Mouse (Mus musculus): Measurements from ENCODE around the gene Gm3776. TPM values are rescaled to one million over a fixed set of nuclear protein-coding genes. Genes with fewer than 3 reads are reported as not detected.
"Not testable (repeated sequence)": the region's sequence is repeated elsewhere in the genome, so short reads cannot be mapped to it uniquely, and the experiment has no call there.

Gene Gm3776
- polyA plus RNA-seq, 1 experiment from 2014 or later: not detected

DNA sequence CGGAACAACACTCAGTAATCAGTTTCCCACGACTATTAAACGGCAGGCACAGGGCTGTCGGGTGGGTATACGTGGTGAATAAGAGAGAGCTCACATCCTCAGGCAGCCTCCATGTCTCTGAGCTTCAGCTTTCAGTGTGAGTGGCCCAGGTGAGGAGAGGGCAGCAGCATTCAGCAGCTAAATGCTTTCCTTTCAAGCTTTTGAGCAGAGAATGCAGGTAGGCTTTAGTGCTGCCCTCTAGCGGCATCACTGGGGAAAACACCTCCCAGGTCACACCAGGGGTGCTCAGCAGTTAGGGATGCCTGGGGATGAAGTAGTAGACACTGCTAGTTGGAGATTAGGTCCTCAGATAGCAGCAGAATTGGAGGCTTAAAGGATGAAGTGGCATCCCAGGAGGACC is 2.8 kb downstream of the Gm3776 start:
- not testable (repeated sequence) for H3K4me2 ChIP-seq; H3K27ac ChIP-seq (ENCODE audit: low read depth); H3K9me3 ChIP-seq (ENCODE audit: low read depth, low read length); H3K4me1 ChIP-seq (ENCODE audit: insufficient read depth); H3K36me3 ChIP-seq (ENCODE audit: insufficient read depth); H3K9ac ChIP-seq; H3K27me3 ChIP-seq (ENCODE audit: insufficient read depth, low read length); H3K4me3 ChIP-seq (ENCODE audit: low read depth, low read length); DNase-seq
- WGBS: 0% methylated on average over 1 of the region's 6 CpGs
- TF ChIP-seq CTCF (IDR thresholded peaks at IDR 0.05; ENCODE audit: low read depth): peak; percentile 45
- ATAC-seq (ENCODE audit: insufficient read depth): peak; percentile 65; the same call in 1 of the 2 replicates

DNA sequence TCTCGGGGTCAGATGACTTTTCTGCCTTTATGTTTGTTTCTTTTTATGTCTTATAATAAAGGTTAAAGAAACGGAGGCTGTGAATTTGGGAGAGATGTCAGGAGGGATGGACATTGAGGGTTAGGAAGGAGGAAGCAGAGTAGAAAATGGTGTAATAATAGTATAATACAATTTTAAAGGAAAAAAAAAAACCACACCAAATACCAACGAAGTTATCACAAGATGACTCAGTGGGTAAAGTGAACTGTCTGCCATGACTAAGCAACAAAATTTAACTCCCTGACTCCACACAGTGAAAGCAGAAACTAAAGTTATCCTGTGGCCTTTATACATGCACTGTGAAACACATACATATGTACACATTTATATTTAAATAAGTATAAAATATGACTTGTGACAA is 14.0 kb downstream of the Gm3776 start:
- H3K9me3 ChIP-seq (ENCODE audit: low read depth, low read length); ATAC-seq (ENCODE audit: insufficient read depth); H3K4me2 ChIP-seq; DNase-seq; H3K9ac ChIP-seq; H3K4me3 ChIP-seq (ENCODE audit: low read depth, low read length); H3K36me3 ChIP-seq (ENCODE audit: insufficient read depth); H3K27ac ChIP-seq (ENCODE audit: low read depth); H3K4me1 ChIP-seq (ENCODE audit: insufficient read depth); H3K27me3 ChIP-seq (ENCODE audit: insufficient read depth, low read length): not testable (repeated sequence)
- 72% methylated on average over 3 of the region's 3 CpGs for WGBS

DNA sequence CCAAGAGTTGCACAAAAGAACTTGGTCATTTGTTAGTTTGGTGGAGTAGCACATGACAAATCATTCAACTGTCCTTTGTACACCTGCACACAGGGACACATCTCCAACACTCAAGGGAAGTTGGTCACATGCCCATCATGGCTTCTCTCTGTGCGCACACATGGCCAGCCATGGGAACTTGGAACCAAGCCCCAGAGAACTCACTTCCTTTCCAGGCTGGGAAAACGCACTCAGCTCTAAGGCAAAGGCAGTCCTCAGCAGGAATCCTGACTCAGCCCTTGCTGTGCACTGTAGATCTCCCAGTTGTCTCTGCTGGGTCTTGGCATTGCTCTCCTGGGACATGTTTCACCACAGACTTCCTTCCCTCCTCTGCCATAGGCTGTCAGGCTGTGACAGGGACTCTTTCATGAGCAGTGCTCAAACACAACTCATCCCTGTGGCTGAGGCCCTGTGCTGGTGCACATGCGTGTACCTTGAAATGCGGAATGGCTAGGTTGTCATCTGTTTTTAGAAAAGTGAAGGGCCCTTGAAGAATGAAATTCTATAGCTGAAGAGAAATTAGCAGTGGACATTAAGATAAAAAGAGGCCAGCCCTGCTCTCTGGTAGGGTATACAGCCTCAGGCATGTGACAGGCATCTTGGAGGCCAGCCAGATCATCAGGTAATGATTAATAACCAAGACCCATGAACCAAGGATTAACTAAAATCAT is 25.2 kb downstream of the Gm3776 start:
- H3K9me3 ChIP-seq (ENCODE audit: low read depth, low read length); H3K27me3 ChIP-seq (ENCODE audit: insufficient read depth, low read length); H3K36me3 ChIP-seq (ENCODE audit: insufficient read depth); H3K27ac ChIP-seq (ENCODE audit: low read depth); H3K4me2 ChIP-seq; H3K9ac ChIP-seq; H3K4me3 ChIP-seq (ENCODE audit: low read depth, low read length); H3K4me1 ChIP-seq (ENCODE audit: insufficient read depth): not testable (repeated sequence)
- 62% methylated on average over 3 of the region's 4 CpGs for WGBS
- peak; percentile 60; the same call in 1 of the 2 replicates for ATAC-seq (ENCODE audit: insufficient read depth)
- DNase-seq: peak; percentile 25

DNA sequence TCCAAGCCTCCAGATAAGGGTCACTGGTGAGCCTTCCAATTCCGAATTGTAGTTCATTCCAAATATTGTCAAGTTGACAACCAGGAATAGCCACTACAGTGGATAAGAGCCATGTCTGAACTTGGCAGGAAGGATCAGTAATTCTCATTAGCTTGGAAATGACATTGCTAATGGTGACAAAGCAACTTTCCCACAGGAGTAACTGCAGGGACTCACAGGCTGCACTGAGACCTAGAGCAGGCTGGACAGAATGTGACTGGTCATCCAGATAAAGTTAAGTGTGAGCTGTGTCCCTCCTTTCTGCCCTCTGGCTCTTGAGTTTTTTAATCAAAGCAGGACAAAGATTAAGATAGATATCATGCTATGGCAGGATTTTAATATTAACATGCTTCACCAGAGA is 32.1 kb downstream of the Gm3776 start:
- DNase-seq; H3K4me3 ChIP-seq (ENCODE audit: low read depth, low read length); H3K4me2 ChIP-seq; H3K9me3 ChIP-seq (ENCODE audit: low read depth, low read length); H3K27ac ChIP-seq (ENCODE audit: low read depth); H3K36me3 ChIP-seq (ENCODE audit: insufficient read depth); H3K27me3 ChIP-seq (ENCODE audit: insufficient read depth, low read length); H3K9ac ChIP-seq; ATAC-seq (ENCODE audit: insufficient read depth); H3K4me1 ChIP-seq (ENCODE audit: insufficient read depth): not testable (repeated sequence)
- 46% methylated on average over 1 of the region's 1 CpGs for WGBS

DNA sequence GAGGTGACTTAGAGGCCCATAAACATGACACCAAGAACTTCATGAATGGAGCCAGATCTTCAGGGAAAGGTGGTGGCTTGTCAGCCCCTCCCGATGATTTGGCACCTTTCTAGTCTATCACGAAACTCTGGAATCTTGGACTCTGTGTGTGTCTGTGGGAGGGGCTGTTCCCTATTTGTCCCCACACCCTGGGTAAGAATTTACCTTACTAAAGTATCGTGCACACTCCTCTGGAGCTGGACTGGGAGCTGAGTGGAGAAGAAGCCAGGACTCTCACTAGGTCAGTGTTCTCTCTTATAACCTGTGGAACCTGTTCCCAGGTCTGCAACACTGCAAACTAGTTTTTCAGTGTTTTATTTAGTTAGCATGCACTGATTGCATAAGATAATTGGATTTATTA is 32.8 kb downstream of the Gm3776 start, which contains the start of gene Gm10639:
Gene Gm10639, plus strand, starts transcription at position 201 of the 400 bp plus-strand sequence.
- not testable (repeated sequence) for DNase-seq; ATAC-seq (ENCODE audit: insufficient read depth)

DNA sequence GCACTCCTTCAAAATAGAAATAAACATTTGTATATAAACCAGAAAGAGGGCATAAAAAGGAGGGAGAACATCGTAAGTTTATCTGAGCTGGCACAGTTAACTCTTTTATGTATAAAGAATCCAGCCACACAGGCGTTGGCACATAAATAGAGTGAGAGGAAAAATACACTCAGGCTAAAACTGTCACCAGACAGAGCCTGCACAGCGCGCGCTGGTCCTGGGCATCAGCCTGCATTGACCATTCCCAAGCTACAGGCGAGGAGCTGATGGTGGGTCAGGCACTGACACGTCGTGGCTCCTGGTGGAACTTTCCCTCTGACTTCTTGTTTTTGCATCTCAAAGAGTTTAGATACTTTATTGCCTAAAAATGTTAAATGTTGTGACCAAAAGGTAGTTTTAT is 35.5 kb downstream of the Gm3776 start:
- not testable (repeated sequence) for H3K36me3 ChIP-seq (ENCODE audit: insufficient read depth); H3K4me1 ChIP-seq (ENCODE audit: insufficient read depth); H3K9me3 ChIP-seq (ENCODE audit: low read depth, low read length); DNase-seq; H3K27me3 ChIP-seq (ENCODE audit: insufficient read depth, low read length); H3K4me2 ChIP-seq; H3K9ac ChIP-seq; H3K4me3 ChIP-seq (ENCODE audit: low read depth, low read length); H3K27ac ChIP-seq (ENCODE audit: low read depth)
- peak; percentile 84 for ATAC-seq (ENCODE audit: insufficient read depth)
- 45% methylated on average over 8 of the region's 8 CpGs for WGBS

More for the DNA sequence above, 32.8 kb downstream of the Gm3776 start, which contains the start of gene Gm10639:
- H3K9ac ChIP-seq; H3K27me3 ChIP-seq (ENCODE audit: insufficient read depth, low read length); H3K4me3 ChIP-seq (ENCODE audit: low read depth, low read length); H3K4me1 ChIP-seq (ENCODE audit: insufficient read depth); H3K4me2 ChIP-seq; H3K27ac ChIP-seq (ENCODE audit: low read depth); H3K9me3 ChIP-seq (ENCODE audit: low read depth, low read length); H3K36me3 ChIP-seq (ENCODE audit: insufficient read depth): not testable (repeated sequence)
- 70% methylated on average over 3 of the region's 3 CpGs for WGBS

DNA sequence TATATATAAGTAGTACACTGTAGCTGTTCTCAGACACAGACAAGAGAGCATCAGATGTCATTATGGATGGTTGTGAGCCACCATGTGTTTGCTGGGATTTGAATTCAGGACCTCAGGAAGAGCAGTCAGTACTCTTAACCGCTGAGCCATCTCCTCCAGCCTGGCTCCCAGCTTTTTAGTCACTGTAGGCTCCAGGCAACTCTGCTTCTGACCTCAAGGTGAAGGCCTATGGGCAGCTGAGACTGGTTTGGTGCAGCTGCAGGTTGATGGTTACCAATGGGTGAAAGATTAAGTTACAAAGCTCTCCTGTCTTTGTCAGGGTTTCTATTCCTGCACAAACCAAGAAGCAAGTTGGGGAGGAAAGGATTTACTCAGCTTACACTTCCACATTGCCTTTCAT is 36.8 kb downstream of the Gm3776 start:
- not testable (repeated sequence) for H3K4me2 ChIP-seq; ATAC-seq (ENCODE audit: insufficient read depth)
- WGBS: 78% methylated on average over 1 of the region's 1 CpGs

DNA sequence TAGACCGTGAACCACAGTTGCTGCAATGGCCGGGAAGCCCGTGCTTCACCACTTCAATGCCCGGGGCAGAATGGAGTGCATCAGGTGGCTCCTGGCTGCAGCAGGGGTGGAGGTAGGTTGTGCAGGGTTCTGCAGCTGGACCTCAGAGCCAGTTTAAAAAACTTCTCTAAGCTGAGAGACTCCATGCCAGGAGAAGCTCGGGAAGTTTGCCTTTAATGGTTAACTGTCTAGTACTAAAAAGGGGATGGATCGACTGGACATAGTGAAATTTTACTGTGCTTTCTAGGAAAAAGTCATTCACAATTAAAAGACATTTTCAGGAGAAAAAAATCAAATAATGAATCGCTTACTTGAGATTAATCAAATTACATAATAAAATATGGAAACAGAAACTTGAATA is 37.9 kb downstream of the Gm3776 start:
- H3K9ac ChIP-seq; H3K36me3 ChIP-seq (ENCODE audit: insufficient read depth); DNase-seq; H3K4me3 ChIP-seq (ENCODE audit: low read depth, low read length); H3K4me1 ChIP-seq (ENCODE audit: insufficient read depth); H3K9me3 ChIP-seq (ENCODE audit: low read depth, low read length); H3K27ac ChIP-seq (ENCODE audit: low read depth); ATAC-seq (ENCODE audit: insufficient read depth); H3K4me2 ChIP-seq; H3K27me3 ChIP-seq (ENCODE audit: insufficient read depth, low read length): not testable (repeated sequence)
- 73% methylated on average over 5 of the region's 7 CpGs for WGBS

More for the DNA sequence above, 36.8 kb downstream of the Gm3776 start:
- not testable (repeated sequence) for H3K36me3 ChIP-seq (ENCODE audit: insufficient read depth); H3K9me3 ChIP-seq (ENCODE audit: low read depth, low read length); H3K9ac ChIP-seq; H3K27me3 ChIP-seq (ENCODE audit: insufficient read depth, low read length); DNase-seq; H3K4me3 ChIP-seq (ENCODE audit: low read depth, low read length); H3K27ac ChIP-seq (ENCODE audit: low read depth); H3K4me1 ChIP-seq (ENCODE audit: insufficient read depth)

All from lung, embryonic 14.5 days (tissue).